Mouse (Mus musculus): ENCODE results near the gene Ttll6.

Ttll6 gene

DNA sequence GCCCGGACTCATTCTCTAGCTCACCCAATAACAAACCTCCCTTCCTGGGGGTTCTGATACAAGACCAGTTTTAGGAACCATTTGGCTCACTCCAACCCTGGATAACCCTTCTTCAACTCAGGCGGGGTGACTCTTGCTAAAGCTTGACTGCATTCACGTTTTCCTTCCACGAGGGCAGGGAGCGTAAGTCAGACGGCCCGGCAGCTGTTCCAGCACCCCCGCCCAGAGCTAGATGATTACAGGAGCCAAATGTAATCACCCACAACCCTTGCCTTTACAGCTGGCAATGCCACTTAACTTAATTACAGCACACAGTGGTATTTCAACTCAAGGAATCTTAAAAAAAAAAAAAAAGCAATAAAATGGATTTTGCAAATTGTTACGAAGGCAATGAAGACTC lies 34.5 kb downstream of the Ttll6 start:
- no peak for DNase-seq (ENCODE audit: low spot score)

DNA sequence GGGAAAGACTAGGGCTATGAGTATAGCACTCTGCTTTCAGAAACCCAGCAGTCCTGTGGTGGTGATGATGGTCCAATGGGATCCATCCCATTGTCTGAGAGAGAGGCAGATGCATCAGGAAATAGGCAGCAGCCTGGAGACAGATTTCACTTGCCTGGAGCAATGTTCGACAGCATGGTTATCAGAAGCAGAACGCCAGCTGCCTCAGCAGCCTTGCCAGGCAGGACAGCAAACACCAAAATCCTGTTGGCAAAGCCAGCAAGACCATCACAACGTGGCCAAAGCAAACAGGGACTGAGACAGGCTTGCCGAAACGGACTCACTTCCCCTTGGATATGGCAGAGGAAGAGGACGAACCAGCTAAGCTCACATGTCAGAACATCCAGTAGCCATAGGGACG lies 35.4 kb downstream of the Ttll6 start:
- no peak for DNase-seq (ENCODE audit: low spot score)

DNA sequence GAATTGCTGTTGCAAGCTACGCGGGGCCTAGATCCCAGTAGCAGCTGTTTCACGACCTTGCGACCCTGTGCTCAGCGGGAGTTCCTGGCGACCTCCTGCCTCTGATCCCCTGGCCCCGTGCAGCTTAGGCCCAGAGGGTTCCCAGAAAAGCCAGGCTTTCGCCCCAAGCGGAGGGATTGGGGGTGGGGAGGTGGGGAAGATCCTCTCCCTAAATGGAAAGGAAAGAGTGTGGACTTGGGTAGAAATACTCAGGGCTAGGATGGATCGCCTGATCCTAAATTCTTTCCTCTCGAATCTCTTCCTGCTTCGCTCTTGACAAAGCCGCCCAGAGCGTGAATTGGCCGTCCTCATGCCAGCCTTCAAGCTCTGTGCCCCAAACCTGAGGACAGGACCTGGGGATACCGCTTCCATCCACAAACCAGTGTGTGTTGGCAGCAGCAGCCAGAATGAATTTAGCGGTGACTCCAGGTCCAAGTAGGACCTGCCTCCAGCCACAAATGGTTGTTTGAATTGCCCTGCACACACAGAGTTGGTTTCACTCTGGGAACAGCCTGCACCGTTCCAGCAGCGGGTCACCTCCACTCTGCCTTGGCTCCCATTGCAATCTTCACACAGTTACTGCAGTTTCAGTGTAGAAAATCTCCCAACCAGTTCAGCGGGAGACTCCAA lies 37.3 kb downstream of the Ttll6 start:
- no peak for DNase-seq (ENCODE audit: low spot score)

DNA sequence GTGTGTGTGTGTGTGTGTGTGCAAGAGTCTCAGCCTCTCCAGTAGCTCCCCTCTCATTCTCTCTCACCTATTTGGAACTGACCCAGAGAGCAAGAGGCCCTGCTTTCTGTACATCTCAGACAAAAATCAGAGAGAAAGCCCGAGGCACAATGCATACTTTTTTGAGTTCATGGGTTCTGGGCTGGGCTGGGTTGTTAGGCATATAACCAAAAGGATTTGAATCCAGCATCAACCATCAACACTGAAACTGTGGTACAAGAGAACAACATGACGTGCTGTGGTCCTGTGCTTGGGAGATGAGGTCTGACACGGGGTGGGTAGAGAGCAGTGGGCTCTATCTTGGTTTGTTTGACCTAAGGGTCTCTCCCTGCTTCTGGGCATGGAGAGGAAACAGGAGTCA lies 38.0 kb downstream of the Ttll6 start:
- no peak for DNase-seq (ENCODE audit: low spot score)

DNA sequence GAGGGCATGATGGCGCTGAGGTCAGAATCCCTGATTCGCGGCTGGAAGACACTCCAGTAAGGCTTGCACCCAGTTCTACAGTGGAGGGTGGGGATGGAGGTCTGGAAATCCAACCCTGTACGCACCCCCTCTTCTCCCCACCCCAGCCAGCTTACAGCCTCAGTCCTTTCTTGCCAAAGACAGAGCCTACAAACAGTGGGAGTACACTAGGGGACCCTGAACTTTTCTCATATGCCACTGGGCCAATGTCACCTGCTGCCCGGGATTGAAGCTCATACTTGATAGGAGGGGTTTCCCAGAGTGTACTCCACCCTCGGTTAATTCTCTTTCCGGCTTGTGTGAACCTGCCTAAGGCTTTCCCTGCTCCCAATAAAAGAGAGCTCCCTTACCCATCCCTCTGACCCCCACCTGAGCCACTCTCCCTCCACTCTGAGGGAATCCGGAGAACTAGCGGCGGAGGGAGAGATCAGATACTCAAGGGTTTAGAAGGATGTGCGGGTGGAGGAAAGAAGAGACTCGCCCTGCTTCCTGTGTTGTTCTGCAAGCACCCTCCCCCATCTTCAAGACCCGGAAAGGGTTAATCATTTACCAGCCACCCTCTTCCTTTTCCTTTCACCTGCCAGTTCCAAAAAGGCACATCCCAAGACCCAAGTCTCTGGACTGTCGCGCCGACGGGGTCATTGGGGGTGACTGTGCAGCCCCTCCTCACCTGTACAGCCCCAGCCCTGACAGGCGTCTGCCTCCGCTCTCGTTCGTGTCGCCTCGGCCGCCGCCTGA lies 39.1 kb downstream of the Ttll6 start:
- DNase-seq (ENCODE audit: low spot score) = no peak

DNA sequence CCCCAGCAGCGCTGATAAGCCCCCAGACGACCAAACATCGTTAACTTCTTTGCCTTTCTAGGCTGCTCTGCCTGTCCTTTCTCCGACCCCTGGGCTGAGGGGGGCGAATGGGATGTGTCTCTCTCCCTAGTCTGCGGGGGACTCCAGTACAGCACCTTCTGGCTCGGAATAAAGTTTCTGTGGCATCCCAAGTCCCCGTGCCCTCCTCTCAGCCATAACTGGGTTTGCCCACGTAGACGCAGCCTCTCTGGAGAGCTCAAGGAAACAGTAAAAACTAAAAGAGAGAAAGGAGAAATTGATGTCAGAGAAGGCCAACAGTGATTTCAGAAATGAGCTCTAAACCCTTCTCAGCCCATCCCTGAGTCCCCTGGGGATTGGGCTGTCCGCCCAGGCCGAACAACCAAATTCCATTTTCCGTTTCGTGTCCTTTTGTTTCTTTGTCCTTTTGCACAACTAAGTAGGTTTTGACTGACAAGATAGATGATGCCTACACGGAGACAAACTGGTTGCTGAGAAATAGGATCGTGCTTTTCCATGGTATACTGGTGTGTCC lies 39.8 kb downstream of the Ttll6 start:
- no peak for DNase-seq (ENCODE audit: low spot score)

DNA sequence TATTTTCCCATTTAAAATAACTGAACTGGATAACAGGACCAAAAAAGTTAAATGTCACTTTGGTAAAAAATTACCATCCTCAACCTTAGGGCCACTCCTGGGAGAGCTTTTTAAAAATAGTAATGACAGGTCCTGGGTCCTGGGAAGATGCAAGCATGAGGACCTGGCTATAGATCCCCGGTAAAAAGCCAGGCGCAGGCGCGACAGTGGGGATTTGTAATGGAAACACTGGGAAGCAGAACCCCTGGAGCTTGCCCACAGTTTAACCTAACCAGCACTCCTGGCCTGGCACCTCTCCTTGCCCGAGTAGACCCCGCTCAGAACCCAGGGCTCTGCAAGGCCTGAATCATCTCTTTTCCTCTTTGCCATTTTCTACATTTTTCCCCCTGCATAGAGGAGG lies 41.3 kb downstream of the Ttll6 start:
- DNase-seq (ENCODE audit: low spot score) = no peak

DNA sequence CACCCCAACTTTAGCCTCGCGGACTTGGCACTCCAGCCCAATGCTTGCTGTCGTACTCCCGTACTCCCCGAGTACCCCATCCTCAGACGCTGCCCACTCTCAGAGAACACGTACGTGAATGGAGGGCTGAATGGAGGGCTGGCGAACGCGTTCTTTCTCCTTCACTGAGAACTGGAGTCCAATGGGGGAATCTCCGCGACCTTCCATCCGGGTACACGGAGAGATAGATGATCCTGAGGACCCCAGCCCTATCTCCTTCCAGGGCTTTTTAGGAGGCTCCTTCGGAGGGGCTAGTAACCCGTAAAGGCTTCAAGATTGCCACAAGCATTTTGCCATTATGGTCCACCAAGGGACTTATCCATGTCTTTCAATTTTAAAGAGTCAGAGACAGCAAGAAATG lies 41.9 kb downstream of the Ttll6 start:
- DNase-seq (ENCODE audit: low spot score) = no peak

DNA sequence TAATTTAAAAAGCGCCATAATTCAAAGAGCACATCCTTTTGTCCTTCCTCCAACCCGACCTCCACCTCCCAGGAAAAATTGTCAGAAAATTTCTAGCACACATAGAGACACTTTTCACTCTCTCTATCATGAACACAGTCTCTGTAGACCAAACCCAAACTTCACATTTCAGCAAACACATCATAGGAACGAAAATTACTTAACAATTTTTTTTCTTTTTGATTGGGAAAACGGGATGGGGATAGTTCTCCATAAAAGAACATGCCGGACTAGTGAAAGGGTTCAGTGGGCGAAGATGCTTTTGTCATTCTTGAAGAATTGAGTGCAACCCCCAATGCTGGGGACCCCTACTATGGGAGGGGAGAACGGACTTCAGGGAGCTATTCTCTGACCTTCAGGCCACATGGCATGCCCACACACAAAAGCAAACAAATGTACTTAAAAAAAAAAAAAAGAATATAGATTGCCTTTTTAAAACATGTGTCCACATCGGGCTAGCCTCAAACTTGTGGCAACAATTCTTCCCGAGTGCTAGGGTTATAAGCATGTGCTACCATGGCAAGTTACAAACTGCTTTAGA lies 42.5 kb downstream of the Ttll6 start:
- DNase-seq (ENCODE audit: low spot score) = no peak

DNA sequence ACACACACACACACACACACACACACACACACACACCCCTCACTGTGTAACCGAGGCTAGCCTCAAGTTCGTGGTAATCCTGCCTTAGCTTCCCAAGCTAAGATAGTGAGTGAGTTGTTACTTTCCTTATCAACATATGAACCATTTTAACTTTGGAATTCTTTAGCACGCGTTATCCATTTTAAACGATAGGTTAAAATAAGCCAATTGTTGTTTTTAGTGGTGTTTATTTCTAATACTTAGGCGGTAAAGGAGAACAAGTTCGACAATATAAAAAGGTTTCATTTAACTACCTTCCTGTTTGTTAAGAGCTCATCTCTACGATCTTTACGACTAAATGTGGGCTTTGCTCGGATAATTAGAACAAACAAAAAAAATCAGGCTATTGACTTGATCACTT lies 43.3 kb downstream of the Ttll6 start:
- DNase-seq (ENCODE audit: low spot score) = no peak

DNA sequence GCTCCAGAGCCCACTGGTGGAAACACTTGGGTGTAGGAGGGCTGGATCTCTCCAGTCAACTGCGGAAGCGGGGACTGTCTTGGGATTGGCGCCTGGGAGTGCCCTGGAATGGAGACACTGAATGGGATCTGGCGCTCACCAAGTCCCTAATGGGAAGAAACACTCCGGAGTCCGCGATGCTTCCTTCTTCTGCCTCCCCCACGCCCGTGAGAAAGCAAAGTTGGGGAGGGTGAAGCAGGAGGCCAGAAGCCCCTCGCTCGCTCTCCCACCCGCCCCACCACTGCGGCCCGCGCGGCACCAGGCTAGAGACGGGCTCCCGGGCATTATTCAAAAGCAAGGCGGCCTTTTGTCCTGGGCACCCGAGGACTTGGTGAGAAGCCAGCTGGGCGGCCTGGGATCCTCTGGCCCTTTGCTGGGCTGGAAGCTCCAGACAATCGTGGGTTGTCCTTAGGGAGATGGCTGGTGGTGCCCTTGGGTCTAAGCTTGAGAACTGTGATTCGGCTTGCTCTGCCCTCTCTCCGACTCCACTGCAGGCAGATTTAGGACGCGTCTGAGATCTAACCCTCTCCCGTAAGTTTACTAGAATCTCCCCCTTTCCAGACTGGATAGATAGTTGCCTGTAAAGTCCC lies 44.1 kb downstream of the Ttll6 start:
- no peak for DNase-seq (ENCODE audit: low spot score)

DNA sequence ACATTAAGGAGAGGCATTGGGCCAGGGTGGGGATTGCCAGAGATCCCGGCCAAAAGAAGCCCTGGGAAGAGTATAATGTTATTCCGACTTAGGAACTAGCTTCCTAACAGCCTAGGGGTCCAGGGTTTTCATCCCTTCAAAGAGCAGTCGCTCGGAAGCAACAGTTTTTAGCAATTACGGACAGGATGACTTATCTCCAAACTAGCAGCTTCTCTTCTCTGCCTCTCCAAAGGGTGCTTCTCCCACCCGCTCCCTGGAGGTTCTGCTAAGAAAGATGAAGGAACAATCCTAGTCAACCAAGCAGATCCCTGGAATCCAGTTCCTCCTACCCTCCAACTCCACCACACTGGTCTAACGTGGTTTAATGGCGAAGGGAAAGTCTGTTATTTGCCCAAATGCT lies 44.8 kb downstream of the Ttll6 start:
- no peak for DNase-seq (ENCODE audit: low spot score)

DNA sequence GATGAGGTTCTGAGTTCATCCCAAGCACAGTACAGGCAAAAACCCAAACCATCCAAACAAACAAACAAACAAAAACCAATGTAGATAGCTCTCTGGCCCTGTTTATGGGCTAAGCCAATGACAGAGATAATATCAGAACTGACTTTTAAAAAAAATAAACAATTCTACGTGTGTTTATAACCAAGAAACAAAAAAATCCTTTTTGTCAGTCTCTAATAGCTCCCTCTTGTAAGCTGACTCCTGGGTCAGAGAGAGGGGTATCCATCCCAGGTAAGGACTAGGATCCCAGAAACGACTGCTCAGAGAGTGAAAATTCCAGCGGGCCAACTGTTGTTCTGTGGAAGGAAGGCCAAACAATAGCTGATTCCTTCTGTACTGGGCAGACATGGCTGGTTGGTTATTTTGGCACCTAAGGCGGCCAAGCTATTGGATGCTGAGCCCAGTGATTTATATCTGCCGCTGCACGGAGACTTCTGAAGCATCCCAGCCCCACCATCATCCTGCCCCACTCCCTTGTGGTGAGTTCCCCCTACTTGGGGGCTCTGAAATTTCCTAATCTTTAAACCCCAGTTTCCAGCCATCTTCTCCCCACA lies 45.4 kb downstream of the Ttll6 start:
- DNase-seq (ENCODE audit: low spot score) = no peak

DNA sequence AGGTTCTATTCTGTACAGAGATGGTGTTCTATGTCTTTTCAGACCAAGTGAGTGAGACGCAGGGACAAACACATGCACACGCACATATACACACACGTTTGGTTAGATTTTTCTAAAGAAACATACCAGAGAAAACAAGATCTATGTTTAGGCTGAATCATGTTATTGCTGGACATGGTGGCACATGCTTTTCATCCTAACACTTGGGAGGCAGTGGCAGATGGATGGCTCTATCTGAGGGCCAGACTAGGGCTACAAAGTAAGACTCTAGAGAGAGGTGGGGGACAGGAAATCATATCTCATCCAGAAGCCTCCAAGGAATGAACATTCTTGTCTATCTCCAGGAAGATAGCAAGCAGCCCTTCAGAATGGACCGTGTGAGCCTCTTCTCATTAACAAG lies 47.5 kb downstream of the Ttll6 start:
- no peak for DNase-seq (ENCODE audit: low spot score)

DNA sequence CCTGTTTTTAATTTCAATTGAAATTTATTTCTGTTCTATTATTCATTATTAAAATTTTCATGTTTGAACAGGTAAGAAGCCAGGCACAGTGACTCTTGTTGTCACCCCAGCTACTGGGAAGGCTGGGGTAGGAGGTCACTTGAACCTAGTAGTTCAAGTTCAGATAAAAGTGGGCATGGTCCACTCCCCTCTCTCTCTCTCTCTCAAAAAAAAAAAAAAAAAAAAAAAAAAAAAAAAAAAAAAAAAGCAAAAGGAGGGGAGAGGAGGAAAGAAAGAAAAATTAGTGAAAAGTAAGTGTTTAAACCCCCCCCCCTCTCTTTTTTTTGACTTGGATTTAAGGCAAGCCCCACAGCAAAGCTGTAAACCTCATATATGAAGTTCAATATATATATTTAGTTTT lies 50.6 kb downstream of the Ttll6 start:
- no peak for DNase-seq (ENCODE audit: low spot score)

DNA sequence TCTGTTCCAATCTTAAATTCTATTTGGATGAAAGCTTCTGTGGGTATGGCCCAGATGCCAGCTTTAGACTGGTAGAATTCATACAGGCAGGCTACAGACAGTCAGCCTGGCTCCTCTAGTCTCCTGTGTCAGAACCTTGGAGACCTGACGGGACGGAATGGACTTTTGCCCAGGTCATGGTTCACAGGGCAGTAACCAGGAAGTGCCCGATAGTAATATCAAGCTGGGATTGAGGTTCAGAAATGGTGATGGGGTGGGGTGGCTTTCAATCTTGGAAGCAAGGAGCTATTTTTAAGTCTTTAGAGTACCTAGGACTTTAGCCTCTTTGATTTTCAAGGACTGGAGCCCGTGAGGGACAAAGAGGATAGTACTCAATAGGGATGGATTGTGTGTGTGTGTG lies 53.7 kb downstream of the Ttll6 start:
- DNase-seq (ENCODE audit: low spot score) = no peak

DNA sequence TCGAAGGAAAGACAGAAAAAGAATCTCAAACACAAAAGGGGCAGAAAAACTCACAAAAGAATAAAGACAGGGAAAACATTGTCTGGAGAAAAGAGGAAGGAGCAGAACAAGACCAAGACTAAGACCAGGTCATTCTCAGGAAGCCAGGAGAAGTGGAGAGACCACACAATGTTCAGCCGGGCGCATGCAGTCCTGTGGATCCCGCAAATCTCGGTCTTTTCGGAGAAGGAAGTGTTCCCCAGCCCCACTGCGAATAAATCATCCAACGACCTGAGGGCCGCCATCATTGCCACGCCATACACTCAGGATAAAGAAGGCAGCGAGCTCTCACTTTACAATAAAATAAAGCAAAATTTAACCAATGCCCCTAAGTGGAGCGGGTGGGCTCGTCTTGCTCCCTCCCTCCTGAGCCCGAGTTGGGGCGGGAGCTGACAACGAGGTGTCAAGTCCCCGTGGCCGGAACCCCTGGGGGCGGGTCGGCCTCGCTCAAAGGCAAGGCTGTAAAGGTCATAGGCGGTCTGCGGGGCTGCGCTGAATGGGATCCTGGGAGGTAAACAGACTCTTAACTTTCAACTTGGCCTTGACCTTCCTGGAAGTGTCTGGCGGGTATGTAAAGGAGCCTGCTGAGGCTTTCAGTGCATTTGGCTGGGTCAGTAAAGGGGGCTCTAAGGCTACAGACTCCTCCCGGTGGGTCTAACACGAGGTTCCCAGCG lies 56.4 kb downstream of the Ttll6 start:
- DNase-seq (ENCODE audit: low spot score) = no peak

DNA sequence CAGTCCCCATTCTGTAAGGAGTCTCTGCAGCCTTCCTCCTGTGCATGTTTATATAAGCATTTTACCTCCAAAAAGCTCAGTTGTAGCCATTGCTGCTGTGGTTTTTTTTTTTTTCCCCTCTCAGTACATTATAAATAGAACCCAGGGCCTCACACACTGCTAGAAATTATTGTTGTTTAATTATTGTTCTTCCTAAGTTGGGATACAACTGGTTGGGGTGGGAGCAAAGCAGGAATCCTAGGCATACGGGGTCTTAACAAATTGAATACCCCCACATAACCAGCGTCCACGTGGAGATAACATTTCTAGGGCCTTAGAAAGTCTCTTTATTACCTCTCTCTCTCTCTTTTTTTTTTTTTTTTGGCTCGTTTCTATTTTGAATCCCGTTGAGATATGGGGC lies 57.5 kb downstream of the Ttll6 start:
- no peak for DNase-seq (ENCODE audit: low spot score)

DNA sequence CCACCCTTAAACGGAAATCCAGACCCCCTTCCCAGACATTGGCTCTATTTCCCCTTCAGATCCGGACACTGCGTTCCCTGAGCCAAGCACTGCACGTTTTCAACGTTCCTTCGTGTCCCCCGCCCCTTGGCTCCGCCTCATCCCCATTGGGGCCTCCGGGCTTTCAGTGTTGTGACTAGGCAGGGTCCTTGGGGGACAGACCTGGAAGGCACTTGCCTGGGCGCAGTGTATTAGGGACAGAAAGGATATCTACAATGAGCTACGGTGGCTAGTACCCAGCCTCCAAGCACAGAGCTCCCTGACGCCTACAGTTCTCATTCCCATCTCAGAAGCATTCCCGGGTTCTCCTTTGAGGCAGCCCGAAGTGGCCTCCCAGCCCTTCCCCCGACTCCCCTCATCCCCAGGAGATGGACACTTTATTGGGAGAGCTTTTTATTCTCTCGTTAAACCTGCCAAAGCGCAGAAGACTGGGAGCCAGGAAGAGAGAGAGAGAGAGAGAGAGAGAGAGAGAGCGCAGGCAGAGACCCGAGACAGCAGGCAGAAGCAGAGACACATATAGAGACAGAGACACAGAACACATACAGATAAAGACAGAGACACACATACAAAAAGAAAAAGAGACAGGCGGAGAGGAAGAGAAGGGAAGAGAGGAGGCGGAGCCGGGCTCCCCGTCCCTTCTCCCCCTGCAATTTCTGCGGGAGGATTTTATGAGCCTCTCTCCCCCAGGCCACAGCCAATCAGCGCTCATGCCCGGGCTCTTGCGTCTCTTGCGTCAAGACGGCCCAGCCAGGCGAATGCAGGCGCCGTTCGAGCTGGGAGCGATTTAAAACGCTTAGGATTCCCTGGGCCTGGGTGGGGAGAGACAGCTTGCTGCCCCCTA lies 60.2 kb downstream of the Ttll6 start, which contains the start of gene Hoxb13:
Gene Hoxb13, plus strand, starts transcription at position 796 of the 880 bp plus-strand sequence.
- DNase-seq (ENCODE audit: low spot score) = no peak

DNA sequence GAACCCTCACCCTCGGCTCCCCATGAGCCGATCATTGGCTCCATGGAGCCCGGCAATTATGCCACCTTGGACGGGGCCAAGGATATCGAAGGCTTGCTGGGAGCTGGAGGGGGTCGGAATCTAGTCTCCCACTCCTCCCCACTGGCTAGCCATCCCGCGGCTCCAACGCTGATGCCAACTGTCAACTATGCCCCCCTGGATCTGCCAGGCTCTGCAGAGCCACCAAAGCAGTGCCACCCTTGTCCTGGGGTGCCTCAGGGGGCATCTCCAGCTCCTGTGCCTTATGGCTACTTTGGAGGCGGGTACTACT lies 60.8 kb downstream of the Ttll6 start:
- DNase-seq (ENCODE audit: low spot score) = no peak

All from ovary, postnatal 14 days (tissue).